Mouse (Mus musculus) naive thymus-derived CD4-positive, alpha-beta T cell, adult 5 months (primary cell): ENCODE results near the gene Nckap1l. TPM values are rescaled to one million over a fixed set of nuclear protein-coding genes. Genes with fewer than 3 reads are reported as not detected.

ENCODE experiments used
- polyA plus RNA-seq: library from polyadenylated mRNA; unstranded; fragments of 100-300 nt; shearing (Covaris generic); gene quantifications from one replicate; pipeline ENCODE4 v1.2.1, GENCODE M21; 2017

The Nckap1l gene
- 128 TPM for polyA plus RNA-seq

DNA sequence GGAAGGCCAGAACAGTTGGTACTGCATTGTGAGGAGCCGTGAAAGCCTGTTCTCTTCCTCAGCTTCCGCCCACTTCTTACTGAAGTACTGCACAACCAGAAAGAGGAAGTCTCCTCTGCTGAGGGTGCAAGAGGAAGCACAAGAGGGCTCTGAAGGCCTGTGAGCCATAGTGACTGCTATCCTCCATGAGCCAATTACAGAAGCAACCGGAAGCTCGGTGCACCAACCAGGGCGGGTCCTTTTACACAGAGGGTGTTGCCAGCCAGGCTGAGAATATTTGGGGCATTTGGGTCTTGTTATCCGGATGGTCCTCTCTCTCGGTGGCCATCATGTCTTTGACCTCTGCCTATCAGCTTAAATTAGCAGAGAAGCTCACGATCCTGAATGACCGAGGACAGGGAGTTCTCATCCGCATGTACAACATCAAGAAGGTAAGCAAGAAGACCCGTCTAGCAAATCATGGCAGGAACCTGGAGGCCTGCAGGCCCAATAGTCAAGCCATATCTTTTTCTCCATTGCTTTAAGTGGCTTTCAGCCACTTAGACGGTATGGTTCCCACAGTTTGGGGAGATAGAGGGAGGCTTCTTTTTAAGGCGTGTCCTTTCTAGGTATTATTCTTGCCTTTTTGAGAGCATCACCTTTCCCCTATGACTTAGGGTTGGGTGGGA, at the start of gene Nckap1l:
Nckap1l (plus strand) TSS at position 244 of the 668 bp plus-strand sequence.

DNA sequence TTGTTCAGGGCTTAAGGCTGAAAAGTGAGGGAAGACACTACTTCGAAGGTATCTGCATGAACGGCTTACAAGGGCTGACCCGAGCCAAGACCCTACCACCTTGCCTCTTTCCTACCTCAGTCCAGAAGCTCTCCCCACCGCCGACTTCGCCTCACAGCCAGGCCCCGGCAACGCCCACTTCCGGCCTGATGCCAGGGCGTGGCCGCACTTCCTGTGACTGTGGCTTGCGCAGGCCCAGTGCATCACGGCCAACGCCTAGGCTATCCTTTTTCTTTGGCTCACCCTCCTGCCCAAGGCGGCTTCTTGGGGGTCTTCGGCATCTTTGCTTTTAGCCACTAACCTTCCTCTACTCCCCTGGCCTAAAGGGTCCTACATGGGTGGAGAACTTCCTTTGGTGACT, 23.4 kb upstream of the Nckap1l start, which contains the start of gene Gtsf1:
Gtsf1 (minus strand) TSS at position 230 of the 400 bp plus-strand sequence.

DNA sequence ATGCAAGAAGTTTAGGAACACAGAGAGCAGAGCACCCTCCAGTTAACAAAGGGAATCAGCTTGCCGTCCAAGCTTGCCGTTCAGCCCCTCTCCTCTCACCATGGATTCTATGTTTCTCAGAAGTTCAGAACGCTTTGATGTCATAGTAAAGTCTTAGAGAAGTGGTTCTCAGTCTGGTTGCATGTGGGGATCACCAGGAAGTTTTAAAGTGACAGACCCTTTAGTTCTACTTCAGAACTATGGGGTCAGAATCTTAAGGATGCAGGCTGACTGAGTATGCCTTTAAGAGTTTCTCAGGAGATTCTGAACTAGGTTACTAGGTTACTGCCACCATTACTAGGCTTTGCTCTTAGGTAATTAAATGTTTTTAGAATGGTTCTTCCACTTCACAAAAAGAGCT, 5.2 kb upstream of the Nckap1l start, which contains the start of gene Gtsf2:
Gtsf2 (minus strand) TSS at position 101 of the 400 bp plus-strand sequence.

DNA sequence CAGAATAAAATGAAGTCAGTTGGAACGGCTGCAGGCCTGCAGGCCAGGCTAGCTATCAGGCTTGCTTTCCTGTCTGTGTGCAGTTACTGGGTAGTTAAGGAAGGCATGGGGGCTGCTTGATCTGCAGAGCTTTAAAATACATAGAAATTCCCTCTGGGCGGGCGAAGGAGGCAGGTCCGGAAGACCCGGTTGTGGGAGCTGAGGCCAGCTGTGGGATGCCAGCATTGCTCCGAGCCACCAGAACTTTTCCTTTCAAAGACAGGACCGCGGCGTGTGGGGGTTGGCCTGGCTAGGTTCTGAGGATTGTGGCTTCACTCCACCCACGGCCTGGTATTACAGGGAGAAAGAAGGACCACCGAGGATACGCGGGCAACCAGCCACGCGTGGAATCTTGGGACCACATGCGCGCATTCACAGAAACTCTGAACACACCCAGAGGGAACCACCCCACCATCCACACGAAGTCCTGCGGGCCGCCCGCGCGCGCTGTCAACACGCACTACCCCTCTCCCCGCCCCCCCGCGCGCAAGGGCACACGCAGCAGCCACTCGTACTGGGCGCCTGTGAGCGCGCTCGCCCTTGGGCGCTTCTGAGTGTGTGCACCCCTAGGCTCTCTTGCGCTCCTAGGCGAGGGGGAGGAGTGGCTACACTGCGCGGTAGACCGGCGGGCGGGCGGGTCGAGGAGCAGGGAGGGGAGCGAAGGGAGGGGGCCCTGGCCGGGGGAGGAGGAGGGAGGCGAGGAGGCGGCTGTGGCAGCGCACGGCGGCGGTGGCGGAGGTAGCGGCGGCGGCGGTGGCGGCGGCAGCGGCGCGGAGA, 49.0 kb downstream of the Nckap1l start, which contains the start of gene Pde1b:
Pde1b (plus strand) TSS at position 600 of the 816 bp plus-strand sequence.

DNA sequence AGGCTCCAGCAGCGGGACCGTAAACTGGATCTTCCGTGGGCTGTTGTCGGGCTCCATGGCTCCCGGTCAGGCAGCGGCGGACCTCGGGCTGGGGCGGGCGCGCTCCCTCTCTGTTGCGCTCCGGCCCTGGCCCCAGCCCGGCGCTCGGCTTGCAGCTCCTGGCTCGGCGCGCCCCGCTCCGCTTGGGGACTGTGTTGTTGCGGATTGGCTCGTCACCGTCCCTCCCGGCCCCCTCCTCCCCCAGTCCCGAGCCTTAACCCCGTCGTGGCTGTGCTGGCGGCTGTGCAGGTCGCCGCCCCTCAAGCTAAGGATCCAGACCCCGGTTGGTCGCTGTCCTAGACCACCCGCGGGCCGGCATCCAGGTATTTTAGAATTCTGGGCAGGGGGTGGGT, 84.2 kb downstream of the Nckap1l start, which contains the start of gene Ppp1r1a:
Ppp1r1a (minus strand) TSS at position 182 of the 392 bp plus-strand sequence.

Other genes with a start within 250 kb of the Nckap1l start
- 7.5 TPM for gene Cbx5, start 214.0 kb upstream of the Nckap1l start, polyA plus RNA-seq
- 179 TPM for gene Hnrnpa1, start 213.4 kb upstream of the Nckap1l start, polyA plus RNA-seq
- not detected for gene Nfe2, start 195.4 kb upstream of the Nckap1l start, polyA plus RNA-seq
- 122 TPM for gene Copz1, start 181.1 kb upstream of the Nckap1l start, polyA plus RNA-seq
- gene Gpr84, start 143.2 kb upstream of the Nckap1l start, polyA plus RNA-seq, result not detected
- not detected for gene Zfp385a, start 113.7 kb upstream of the Nckap1l start, polyA plus RNA-seq
- 2.6 TPM for gene Itga5, start 87.0 kb upstream of the Nckap1l start, polyA plus RNA-seq
- gene Gtsf1, start 23.3 kb upstream of the Nckap1l start, polyA plus RNA-seq, result not detected
- not detected for gene Gtsf2, start 5.3 kb upstream of the Nckap1l start, polyA plus RNA-seq
- gene Pde1b, start 49.2 kb downstream of the Nckap1l start, polyA plus RNA-seq, result 9.4 TPM
- not detected for gene Ppp1r1a, start 84.2 kb downstream of the Nckap1l start, polyA plus RNA-seq
- not detected for gene Glycam1, start 111.3 kb downstream of the Nckap1l start, polyA plus RNA-seq